Mouse (Mus musculus) lung, embryonic 14.5 days (tissue): ENCODE results near the gene Anks1b. TPM values are rescaled to one million over a fixed set of nuclear protein-coding genes. Genes with fewer than 3 reads are reported as not detected.

Experiments used
- ATAC-seq: fragments of 200-750 bp; cut with Nextera tagmentation; 2 replicates; pipeline ENCODE4 v1.8.0; 2017; ENCODE audit warnings: mild to moderate bottlenecking, moderate TSS enrichment, moderate library complexity; ENCODE audit not compliant: insufficient read depth
- DNase-seq: peaks from one replicate; pipeline ENCODE4 v3.0.0-alpha.2; 2015
- H3K27ac ChIP-seq: fragments of 300-500 bp; sonication (generic); 2 replicates; pipeline ENCODE4 v1.5.1; 2014; ENCODE audit warnings: low read depth, mild to moderate bottlenecking, moderate library complexity
- H3K27me3 ChIP-seq: fragments of 300-500 bp; sonication (generic); 2 replicates; pipeline ENCODE4 v1.6.1; 2014; ENCODE audit warnings: low read length, control low read depth; ENCODE audit not compliant: insufficient read depth
- H3K36me3 ChIP-seq: fragments of 300-500 bp; sonication (generic); 2 replicates; pipeline ENCODE4 v1.6.1; 2014; ENCODE audit warnings: control low read depth; ENCODE audit not compliant: insufficient read depth
- H3K4me1 ChIP-seq: fragments of 300-500 bp; sonication (generic); 2 replicates; pipeline ENCODE4 v1.6.1; 2014; ENCODE audit warnings: antibody characterized with exemption, control low read depth; ENCODE audit not compliant: insufficient read depth
- H3K4me2 ChIP-seq: fragments of 300-500 bp; sonication (generic); 2 replicates; pipeline ENCODE4 v1.6.1; 2014; ENCODE audit warnings: mild to moderate bottlenecking
- H3K4me3 ChIP-seq: fragments of 300-500 bp; sonication (generic); 2 replicates; pipeline ENCODE4 v1.5.1; 2014; ENCODE audit warnings: low read depth, low read length
- H3K9ac ChIP-seq: fragments of 300-500 bp; sonication (generic); 2 replicates; pipeline ENCODE4 v1.6.1; 2014
- H3K9me3 ChIP-seq: fragments of 300-500 bp; sonication (generic); 2 replicates; pipeline ENCODE4 v1.6.1; 2016; ENCODE audit warnings: low read depth, low read length, control low read depth
- CTCF ChIP-seq: IDR thresholded peaks from 2 replicates; pipeline ENCODE4 v1.5.1; 2016; ENCODE audit warnings: antibody characterized with exemption, low read depth
- WGBS: fragments of 180-500 bp; shearing (Covaris S2); extraction: QIAGEN DNeasy Blood & Tissue Kit; methylation state at CpG from one replicate; pipeline ENCODE4 v1.1.7; 2014; 5-methylcytosine and 5-hydroxymethylcytosine counted together
- polyA plus RNA-seq: library from polyadenylated mRNA; unstranded; fragments of >200 nt; fragmentation: Nextera tagmentation; extraction: Ambion mirVana; gene quantifications from 2 replicates; pipeline ENCODE4 v1.2.1, GENCODE M21; 2014

Anks1b gene
- polyA plus RNA-seq, 1 experiment from 2014 or later = 1.2 TPM

DNA sequence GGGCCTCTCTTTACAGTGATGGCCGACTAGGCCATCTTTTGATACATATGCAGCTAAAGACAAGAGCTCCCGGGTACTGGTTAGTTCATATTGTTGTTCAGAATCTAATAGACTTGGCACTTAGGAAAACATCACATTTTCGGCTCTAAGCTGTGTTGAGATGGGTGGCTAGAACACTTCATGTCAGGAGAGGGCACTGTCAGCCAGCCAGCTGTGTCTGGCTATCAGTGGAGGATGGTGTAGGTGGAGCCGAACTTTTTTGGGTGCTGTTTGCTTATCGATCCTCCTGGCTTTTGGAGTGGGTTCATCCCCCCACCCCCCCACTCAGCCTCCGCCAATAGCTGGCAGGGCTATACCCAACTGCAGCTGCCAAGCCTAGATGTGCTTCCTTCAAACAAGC lies 929.8 kb downstream of the Anks1b start:
- Histone ChIP-seq H3K4me2 (no peak overlapping the region), H3K9ac (no peak overlapping the region), H3K27me3 (no peaks in the 10 kb centered on the region), H3K36me3 (no peaks in the 10 kb centered on the region), H3K27ac (no peak overlapping the region), H3K9me3 (no peaks in the 10 kb centered on the region), H3K4me3 (no peak overlapping the region), H3K4me1 (no peaks in the 10 kb centered on the region)
- no peak for TF ChIP-seq CTCF
- no peak for ATAC-seq
- DNase-seq = no peak
- WGBS = 37% methylated on average over 6 of the region's 6 CpGs

DNA sequence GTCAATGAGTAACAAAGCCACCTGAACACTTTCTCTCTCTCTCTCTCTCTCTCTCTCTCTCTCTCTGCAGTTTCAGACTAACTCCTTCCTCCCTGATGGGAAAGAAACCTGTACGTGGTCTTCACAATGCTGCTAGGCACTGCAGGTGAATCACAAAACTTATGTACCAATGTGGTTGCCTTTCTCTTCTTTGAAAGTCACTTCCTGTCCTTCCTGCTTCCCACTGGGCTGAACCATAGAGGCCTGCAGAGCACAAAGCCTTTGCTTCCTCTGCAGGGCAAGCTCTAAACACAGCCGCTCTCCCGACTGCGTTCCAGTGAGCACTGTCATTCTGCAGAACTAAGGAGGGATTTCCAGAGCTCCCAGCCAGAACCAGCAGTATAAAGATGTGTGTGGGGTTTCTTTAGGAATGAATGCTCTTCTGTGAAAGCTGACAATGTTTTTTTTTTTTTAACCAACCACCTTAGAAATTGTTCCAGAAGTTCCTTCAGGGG lies 931.3 kb downstream of the Anks1b start:
- Histone ChIP-seq H3K4me3 (no peak overlapping the region), H3K4me1 (no peaks in the 10 kb centered on the region), H3K9ac (no peak overlapping the region), H3K27ac (no peak overlapping the region), H3K27me3 (no peaks in the 10 kb centered on the region), H3K9me3 (no peaks in the 10 kb centered on the region), H3K4me2 (no peak overlapping the region), H3K36me3 (no peaks in the 10 kb centered on the region)
- DNase-seq (no peak), ATAC-seq (no peak)
- WGBS = 17% methylated on average over 4 of the region's 4 CpGs
- no peak for TF ChIP-seq CTCF

DNA sequence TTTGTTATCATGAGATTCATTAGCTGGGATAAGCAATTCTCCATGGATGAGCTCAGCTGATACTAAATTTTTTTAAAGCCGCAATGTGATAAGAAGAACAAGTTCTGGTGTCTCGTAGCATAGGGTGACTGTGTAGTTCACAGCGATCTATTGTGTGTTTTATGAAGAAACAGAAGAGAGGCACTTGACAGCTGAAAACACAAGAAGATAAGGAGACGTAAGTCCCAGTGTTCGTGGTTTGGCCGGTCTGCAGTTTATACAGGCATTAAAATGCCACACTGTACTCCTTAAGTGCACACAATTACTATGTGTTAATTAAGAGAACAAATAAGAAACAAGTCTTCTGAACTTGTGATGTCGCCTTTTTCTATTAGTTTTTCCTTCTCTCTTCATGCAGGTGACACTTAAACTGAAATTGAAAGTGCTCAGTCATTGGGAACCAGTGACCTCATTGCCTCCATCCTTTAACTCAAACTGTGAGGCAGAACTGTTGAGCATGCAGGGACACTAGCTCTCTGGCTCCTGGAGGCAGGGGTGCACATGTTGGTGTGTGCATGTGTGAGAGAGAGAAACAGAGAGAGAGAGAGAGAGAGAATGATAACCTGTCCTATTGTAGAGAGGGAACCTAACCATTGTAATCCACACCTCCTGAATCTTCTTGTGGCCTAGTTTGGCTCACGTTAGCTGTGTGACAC lies 935.5 kb downstream of the Anks1b start:
- no peak for TF ChIP-seq CTCF
- WGBS = 60% methylated on average over 8 of the region's 8 CpGs
- no peaks in the 10 kb centered on the region for H3K4me1 ChIP-seq
- no peaks in the 10 kb centered on the region for H3K36me3 ChIP-seq
- DNase-seq (no peak), ATAC-seq (no peak)
- H3K27ac ChIP-seq = no peak overlapping the region
- H3K9me3 ChIP-seq = no peaks in the 10 kb centered on the region
- H3K9ac ChIP-seq = no peak overlapping the region
- no peaks in the 10 kb centered on the region for H3K27me3 ChIP-seq
- no peak overlapping the region for H3K4me2 ChIP-seq
- H3K4me3 ChIP-seq = no peak overlapping the region

DNA sequence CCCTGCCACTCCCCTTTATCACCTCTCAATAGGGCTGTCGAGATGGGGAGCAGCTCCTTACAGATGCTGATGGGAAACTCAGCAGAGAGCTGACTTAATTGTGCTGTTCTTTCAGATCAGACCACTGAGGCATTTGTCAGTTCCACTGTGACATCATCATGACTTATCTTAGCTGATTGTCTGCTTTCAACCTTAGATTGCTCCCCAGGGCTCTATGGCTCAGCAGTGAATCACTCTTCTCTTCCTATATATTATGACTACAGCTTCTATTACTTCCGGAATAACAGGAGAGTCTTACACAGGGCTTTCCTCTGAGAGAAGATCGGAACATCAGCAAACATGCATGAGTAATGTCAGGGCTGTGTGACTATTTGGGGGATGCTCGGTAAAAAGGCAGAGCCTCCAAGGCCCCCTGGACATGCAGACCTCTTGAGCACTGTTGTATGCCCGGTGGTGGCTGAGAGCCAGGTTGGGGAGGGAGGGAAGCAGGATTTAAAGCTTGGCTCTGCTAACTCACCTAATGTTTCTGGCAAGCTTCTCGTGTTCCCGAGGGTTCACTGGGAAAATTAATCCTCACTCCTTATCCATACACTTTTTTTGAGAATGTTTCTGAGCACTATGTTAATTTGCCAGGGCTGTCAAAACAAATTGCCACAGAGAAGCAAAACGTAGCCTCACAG lies 936.7 kb downstream of the Anks1b start:
- Histone ChIP-seq H3K9ac (no peak overlapping the region), H3K9me3 (no peaks in the 10 kb centered on the region), H3K27me3 (no peaks in the 10 kb centered on the region), H3K4me1 (no peaks in the 10 kb centered on the region), H3K36me3 (no peaks in the 10 kb centered on the region), H3K27ac (no peak overlapping the region), H3K4me2 (no peak overlapping the region), H3K4me3 (no peak overlapping the region)
- ATAC-seq = no peak
- TF ChIP-seq CTCF = no peak
- no peak for DNase-seq
- WGBS = 42% methylated on average over 8 of the region's 8 CpGs

DNA sequence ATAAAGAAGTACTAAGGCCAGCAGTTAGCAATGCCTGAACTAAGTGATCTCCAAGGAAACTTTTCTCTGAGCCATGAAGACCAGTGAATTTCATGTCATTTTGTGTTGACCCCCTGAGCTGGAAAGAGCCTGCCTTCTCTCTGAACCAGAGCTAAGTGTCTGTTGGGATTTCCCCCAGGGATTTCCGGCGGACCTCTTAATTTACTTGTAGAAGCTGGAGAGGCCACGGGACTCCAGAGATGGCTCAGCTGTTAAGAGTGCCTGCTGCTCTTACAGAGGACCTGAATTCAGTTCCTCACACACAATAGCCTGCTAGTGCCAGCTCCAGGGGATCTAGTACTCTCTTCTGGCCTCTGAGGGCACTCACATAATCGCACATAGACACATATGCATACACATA lies 938.1 kb downstream of the Anks1b start:
- Histone ChIP-seq H3K4me1 (no peaks in the 10 kb centered on the region), H3K27me3 (no peaks in the 10 kb centered on the region), H3K36me3 (no peaks in the 10 kb centered on the region), H3K4me2 (no peak overlapping the region), H3K27ac (no peak overlapping the region), H3K9me3 (no peaks in the 10 kb centered on the region), H3K4me3 (no peak overlapping the region), H3K9ac (no peak overlapping the region)
- DNase-seq (no peak), ATAC-seq (no peak)
- no peak for TF ChIP-seq CTCF
- 79% methylated on average over 4 of the region's 4 CpGs for WGBS

DNA sequence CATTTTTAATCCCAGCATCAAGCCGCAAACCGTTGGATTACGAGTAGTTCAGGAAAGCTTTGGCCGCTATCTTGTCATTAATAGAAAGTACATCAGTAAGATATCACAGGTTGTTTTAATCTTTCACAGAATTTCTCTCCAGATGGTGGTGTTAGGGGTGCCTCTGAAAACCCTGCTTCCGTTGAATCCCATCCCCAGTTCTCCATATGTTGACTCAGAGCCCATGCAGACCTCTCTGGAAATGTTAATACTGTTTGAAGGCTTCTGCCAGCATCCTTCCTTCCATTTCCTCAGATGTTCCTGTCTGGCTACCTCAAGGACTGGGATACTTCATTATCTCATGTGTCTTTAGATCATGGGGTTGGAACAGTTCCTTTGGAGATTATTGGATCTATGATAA lies 940.0 kb downstream of the Anks1b start:
- Histone ChIP-seq H3K36me3 (no peaks in the 10 kb centered on the region), H3K4me1 (no peaks in the 10 kb centered on the region), H3K27ac (no peak overlapping the region), H3K27me3 (no peaks in the 10 kb centered on the region), H3K4me2 (no peak overlapping the region), H3K9me3 (no peaks in the 10 kb centered on the region), H3K9ac (no peak overlapping the region), H3K4me3 (no peak overlapping the region)
- DNase-seq = no peak
- ATAC-seq = no peak
- TF ChIP-seq CTCF = no peak
- WGBS = 91% methylated on average over 5 of the region's 5 CpGs

DNA sequence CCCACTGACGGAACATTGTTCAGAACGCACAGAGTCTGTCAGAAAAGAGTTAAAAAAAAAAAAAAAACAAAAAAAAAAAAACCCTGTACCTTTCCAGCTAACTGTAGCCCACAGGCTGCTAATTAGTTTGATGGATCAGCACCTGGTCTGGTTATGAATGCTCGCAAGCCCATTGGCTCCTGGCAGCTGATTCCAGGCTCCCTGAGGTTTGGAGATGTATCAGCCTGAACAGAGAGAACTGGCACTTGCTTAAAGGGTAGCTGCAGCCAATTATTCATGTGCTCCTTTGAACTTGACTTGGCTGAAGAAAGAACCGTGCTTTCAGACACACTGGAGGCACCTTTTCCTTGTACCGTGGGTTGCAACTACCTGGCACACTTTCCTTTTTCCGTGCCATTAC lies 941.1 kb downstream of the Anks1b start:
- no peak for TF ChIP-seq CTCF
- no peak overlapping the region for H3K4me3 ChIP-seq
- no peaks in the 10 kb centered on the region for H3K4me1 ChIP-seq
- no peak overlapping the region for H3K27ac ChIP-seq
- 71% methylated on average over 6 of the region's 6 CpGs for WGBS
- no peak overlapping the region for H3K4me2 ChIP-seq
- ATAC-seq (no peak), DNase-seq (no peak)
- no peaks in the 10 kb centered on the region for H3K9me3 ChIP-seq
- H3K27me3 ChIP-seq = no peaks in the 10 kb centered on the region
- no peaks in the 10 kb centered on the region for H3K36me3 ChIP-seq
- no peak overlapping the region for H3K9ac ChIP-seq
